Mouse (Mus musculus) hematopoietic multipotent progenitor cell, adult 10-12 weeks (in vitro differentiated cells): ENCODE measurements around the gene Gm28305. TPM values are rescaled to one million over a fixed set of nuclear protein-coding genes. Genes with fewer than 3 reads are reported as not detected.

Source experiments
- polyA plus RNA-seq: library from polyadenylated mRNA; stranded (reverse); fragments of >175 nt; gene quantifications from 2 replicates; pipeline ENCODE4 v1.2.3, GENCODE M21; 2012; ENCODE audit warnings: low replicate concordance

Gm28305 gene
- not detected in 2 replicates for polyA plus RNA-seq

GRCm38 (mm10) chr9:104040362-104040761, at the start of gene Gm28305:
Gene Gm28305, plus strand, starts transcription at chr9:104040662.

GRCm38 (mm10) chr9:104001921-104002859, 38.3 kb upstream of the Gm28305 start, which contains the start of gene Nphp3:
Gene Nphp3, plus strand, starts transcription at chr9:104002544.

GRCm38 (mm10) chr9:104062430-104063243, 22.2 kb downstream of the Gm28305 start, which contains the start of gene Uba5:
Gene Uba5, minus strand, starts transcription at chr9:104063134.

GRCm38 (mm10) chr9:104063244-104063961, 22.9 kb downstream of the Gm28305 start, which contains the start of gene Acad11:
Gene Acad11, plus strand, starts transcription at chr9:104063377.

Other genes starting within 250 kb of the Gm28305 start
- 0.77 and 0.91 TPM in 2 replicates for gene Nphp3, start 38.1 kb upstream of the Gm28305 start, polyA plus RNA-seq
- 7.8 and 8.7 TPM in 2 replicates for gene Uba5, start 22.5 kb downstream of the Gm28305 start, polyA plus RNA-seq
- 1.3 and 9.5 TPM in 2 replicates for gene Acad11, start 22.7 kb downstream of the Gm28305 start, polyA plus RNA-seq
- 0.08 TPM in 1 of 2 replicates, not detected in the other for gene Ackr4, start 86.3 kb downstream of the Gm28305 start, polyA plus RNA-seq
- gene Dnajc13, start 222.3 kb downstream of the Gm28305 start, polyA plus RNA-seq: 38.6 and 69.3 TPM in 2 replicates